Mouse (Mus musculus) kidney, postnatal 36 days (tissue): ENCODE results near the gene Bcas3.
"Not testable (repeated sequence)": the region's sequence is repeated elsewhere in the genome, so short reads cannot be mapped to it uniquely, and the experiment has no call there.

ENCODE experiments used
- DNase-seq, 2 experiments: peaks; one replicate each; pipeline ENCODE4 v3.0.0; 2021 to 2022; ENCODE audit warnings: mixed read lengths in 2 of 2

Gene Bcas3

DNA sequence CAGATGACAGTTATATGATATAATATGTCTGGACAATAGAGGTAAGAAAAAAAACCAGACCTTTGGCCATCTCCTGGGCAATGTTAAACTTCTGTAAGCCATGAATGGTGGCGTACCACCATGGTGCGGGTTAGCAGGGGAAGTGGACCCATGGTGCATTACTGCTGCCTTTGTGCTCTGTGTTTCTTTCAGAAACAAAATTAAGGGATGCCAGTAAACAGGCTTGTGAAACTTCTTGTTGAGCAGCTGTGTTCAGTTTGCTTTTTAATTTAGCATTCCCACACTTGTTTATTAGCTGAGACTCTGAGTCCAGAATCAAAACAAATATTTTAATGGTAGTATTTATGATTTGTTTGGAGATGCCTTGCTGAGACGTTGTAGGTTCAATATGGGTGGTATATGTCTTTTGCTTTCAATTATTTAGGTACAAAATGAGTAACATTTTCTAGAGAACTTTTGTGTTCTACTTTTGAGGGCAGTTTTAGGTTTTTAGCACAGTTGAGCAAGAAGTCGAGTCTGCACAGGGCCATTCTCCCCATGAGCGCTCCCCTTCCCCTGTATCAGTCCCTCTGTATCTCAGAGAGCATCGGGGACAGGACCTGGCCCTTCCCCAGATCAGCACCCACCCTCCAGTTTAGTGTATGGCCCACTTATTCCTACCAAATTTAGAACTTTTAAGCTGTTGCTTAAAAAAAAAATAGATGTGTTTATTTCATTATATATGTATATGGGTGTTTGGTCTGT, 132.4 kb downstream of the Bcas3 start:
- DNase-seq: no peak

DNA sequence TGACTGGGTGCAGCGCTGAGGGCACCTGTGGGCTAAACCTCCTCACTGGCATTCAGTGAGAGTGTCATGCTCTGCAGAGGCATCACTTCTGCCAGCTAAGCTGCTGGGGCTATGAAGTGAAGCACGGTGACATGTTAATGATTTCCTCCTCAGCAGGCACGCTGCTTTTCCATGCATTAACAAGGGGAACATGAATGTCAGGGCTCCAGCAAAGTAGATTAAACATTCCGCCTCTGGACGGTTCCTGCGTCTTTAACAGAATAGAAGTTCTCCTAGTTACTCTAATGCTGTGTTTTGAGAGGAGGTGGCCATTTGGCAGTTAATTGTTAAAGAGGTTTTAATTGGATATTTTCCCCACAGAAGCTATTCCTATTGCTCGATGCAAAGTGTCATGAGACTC, 134.5 kb downstream of the Bcas3 start:
- DNase-seq: peak in 1 of 2 experiments; percentile 5

- DNase-seq: peak; percentile 72 to 88
Measured at GRCm38 (mm10) chr11:85492231-85492630, 139.3 kb downstream of the Bcas3 start.

- no peak for DNase-seq
Measured at GRCm38 (mm10) chr11:85492666-85493065, 139.7 kb downstream of the Bcas3 start.

GRCm38 (mm10) chr11:85499561-85499960, 146.6 kb downstream of the Bcas3 start:
- no peak for DNase-seq

DNA sequence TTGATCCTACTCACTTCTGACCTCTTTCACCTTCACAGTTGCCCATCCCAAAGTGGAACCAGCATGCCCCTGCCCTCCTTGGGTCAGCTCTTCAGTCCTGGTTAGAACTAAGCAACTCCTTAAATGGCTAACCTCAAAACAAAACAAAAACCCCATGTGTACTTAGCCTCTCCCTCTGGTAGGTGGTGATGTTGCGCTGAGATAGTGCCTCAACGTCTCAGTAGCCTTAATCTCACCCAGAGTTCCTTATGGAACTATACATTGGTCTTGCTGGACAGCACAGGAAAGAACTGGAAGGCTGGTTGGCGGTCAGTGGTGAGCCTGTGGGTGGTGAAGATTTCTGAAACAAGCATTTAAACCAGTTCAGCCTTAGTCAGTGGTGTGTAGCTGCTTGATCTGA, 149.1 kb downstream of the Bcas3 start:
- no peak for DNase-seq

GRCm38 (mm10) chr11:85504812-85505211, 151.8 kb downstream of the Bcas3 start:
- DNase-seq: not testable (repeated sequence)

DNA sequence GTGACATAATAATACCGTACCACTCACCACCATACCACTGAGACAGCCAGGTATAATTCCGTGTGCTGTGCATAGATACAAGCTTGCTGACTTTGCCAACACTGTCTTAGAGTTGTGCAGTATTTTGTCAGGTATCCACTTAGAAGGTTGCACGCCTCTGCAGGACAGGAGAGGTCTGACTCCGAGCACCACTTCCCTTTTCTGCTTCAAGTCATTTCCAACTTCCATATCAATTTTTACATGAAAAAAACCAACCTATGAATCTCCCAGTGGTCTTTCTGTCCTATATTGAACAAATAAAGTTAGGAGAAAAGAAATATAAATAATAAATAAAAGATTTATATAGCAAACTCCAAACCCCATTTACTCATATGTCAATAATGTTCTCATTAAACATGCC, 152.8 kb downstream of the Bcas3 start:
- no peak for DNase-seq

GRCm38 (mm10) chr11:85509334-85509733, 156.4 kb downstream of the Bcas3 start:
- DNase-seq: no peak

DNA sequence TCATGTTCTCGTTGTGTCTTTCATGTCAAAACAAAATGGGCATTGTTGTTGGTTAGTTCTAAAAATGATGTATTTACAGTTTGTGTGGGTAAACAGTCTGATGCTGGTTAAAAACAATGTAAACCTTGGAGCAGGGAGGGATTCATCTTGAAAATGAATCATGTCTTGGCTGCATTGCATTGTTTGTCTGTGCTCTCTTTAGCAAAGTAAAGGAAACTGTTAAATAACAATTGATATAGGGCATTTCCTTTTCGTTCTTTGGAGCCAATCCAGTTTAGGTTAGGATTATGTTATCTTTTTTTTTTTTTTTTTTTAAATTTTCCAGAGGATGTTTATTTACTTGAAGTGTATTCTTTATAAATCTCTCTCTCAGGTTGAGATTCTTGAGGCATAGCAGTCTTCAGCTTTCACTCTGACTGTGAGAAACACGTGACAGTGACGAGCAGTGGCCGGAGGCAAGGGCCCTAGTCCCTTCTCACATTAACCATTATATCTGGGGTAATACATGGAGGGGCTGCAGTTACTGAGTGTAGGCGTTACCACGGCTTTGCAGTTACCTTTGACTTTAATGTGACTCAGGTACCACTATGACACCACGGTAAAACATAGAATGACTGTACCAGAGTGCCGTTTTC, 158.4 kb downstream of the Bcas3 start:
- DNase-seq: no peak

GRCm38 (mm10) chr11:85516724-85517123, 163.8 kb downstream of the Bcas3 start:
- DNase-seq: no peak

DNA sequence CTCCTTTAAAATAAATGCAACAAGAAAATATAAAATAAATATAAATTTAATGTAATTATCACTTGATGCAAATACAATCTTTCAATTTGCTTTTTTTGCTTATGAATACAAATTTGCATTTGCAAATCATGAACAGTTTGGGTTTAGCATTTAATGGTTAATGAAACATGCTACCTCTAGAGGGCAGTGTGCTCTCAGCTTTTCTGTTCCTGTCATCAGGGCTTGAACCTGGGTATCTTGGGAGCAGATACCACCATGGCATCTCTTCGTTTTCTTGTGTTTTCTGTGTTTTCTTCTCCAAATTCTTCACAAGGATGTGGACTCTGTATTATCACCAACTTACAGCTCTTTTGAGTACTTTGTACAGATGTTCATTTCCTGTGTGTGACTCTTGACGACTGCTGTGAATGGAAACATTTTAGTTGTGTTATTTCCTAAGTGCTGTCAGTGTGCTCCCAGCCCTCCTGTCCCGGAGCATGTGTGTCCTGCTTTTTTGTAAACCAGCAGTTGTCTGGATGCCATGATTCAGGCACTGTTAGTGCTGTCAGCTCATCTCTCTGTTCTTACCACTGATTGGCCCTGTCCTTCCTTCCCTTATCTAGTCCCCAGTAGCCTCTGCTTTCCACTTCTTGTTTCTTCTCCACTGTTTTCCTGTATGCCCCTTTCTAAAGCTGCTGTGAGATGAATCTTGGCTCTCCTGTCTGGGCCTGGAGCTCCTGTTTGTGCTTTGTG, 165.2 kb downstream of the Bcas3 start:
- DNase-seq: peak; percentile 33 to 64

DNA sequence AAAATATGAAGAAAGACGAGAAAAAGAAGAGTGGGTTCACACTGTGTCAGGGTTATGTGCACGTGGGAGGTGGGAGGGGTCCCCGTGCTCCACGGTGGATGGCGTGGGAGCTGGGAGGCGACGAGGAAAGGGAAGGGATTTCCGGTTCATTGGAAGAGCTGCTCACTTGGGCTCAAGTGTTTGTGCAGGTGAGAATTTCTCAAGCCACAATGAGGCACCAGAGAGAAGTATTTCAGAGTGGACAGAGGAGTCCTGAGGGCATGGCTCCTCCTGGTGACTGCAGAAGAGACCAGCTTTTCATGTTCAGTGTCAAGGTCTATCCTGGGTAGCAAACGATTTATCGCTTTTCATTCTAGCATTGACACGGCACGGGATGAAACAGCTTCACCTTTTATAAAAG, 167.3 kb downstream of the Bcas3 start:
- DNase-seq: peak; percentile 7 to 11

- peak; percentile 34 to 82 for DNase-seq
Measured at GRCm38 (mm10) chr11:85520996-85521395, 168.0 kb downstream of the Bcas3 start.

DNA sequence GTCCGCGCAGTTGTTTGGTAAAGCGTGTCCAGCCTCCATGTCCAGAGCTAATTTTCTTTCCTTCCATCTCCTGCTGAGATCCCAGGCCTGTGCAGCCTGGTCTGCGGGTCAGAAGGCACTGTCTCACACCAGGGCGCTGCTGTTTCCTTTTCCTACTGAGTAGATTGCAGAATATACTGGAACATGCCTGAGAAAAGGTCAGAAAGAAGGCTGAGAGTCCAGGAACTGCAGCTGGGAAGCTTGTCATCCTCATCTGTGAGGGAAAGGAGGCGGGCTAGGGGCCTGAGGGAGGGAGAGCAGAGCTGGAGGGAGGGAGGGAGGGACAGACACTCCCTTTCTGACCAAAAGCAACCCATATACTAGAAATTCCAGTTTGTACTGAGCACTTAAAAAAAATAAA, 170.7 kb downstream of the Bcas3 start:
- peak; percentile 29 to 35 for DNase-seq

DNA sequence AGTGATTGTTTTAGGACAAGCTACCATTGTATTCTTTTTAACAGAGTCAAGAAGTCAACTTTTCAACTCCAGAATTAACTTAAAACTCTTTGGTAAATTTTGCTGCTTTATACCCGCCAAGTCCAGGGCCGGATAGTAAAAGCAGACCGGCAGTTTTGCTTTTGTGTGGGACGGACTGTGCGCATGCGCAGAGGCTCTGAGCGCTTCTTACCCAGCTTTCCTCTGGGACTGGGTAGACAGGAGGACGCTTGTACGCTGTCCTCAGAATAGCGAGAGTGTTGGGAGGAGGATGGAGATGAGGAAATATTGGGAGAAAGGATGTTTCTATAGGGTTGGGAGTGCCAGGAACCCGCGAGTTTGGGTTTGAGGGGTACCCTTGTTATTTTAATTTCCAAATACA, 171.2 kb downstream of the Bcas3 start:
- peak; percentile 82 to 89 for DNase-seq

GRCm38 (mm10) chr11:85524841-85525500, 172.0 kb downstream of the Bcas3 start:
- DNase-seq: peak; percentile 81 to 83

DNA sequence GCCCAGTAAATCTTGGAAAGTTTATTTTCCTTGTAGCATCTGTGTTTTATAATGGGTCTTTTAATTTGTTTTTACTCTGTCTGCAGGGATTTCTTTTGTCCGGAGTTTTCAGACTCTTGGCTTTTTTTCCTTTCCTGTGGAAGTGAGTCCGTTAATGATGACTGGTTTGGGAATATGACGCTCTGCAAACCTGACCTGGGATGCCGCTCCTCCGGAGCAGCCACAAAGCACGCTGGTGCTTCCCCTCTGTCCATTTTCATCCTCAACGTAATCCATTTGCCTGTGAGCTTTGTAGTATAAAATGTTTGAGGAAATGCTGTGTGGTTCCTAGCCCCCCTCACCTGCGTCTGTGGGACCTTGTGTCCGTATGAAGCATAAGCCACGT, 172.5 kb downstream of the Bcas3 start:
- peak; percentile 11 to 14 for DNase-seq

- DNase-seq: peak; percentile 18 to 35
Measured at GRCm38 (mm10) chr11:85525979-85526775, 173.2 kb downstream of the Bcas3 start.

GRCm38 (mm10) chr11:85527261-85527660, 174.3 kb downstream of the Bcas3 start:
- DNase-seq: no peak

DNA sequence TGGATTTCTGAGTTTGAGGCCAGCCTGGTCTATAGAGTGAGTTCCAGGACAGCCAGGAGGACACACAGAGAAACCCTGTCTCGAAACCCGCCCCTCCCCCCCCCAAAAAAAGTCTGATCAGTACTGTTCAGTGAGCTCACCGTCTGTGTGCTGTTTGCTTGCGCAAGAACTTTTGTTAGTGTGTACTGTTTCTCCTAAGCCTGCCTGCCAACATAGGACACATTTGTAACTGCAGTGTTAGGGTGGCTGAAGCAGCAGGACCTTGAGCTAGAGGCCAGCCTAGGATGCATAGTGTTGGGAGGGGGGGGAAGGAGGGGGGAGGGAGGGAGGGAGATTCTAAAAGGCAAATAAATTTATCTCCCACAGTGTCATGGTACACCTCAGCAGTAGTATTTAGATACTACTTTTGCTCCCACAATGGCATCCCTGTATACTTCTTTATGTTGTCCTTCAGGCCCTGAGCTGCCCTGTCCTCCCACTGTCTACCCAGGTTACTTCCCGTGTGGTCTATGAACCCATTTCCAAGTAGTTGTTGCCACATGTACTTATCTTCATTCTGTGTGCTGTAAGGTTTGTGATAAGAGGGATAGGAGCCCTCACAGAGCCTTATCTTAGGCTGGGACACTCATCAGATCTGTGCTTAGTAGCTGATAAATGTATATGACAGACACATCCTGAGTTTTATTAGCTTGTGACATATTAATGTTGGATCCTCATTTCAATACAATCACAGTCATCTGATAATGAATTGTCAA, 176.7 kb downstream of the Bcas3 start:
- DNase-seq: no peak

- DNase-seq: no peak
Measured at GRCm38 (mm10) chr11:85540989-85541388, 188.0 kb downstream of the Bcas3 start.
